Mouse (Mus musculus) neural tube, embryonic 14.5 days (tissue): ENCODE measurements around the gene Gm13276. TPM values are rescaled to one million over a fixed set of nuclear protein-coding genes. Genes with fewer than 3 reads are reported as not detected.

ENCODE experiments used
- polyA plus RNA-seq: library from polyadenylated mRNA; unstranded; fragments of >200 nt; fragmentation: Nextera tagmentation; extraction: Ambion mirVana; gene quantifications from 2 replicates; pipeline ENCODE4 v1.2.1, GENCODE M21; 2014

Gm13276 gene
- polyA plus RNA-seq, 1 experiment from 2014 or later: not detected

Other genes with a start within 250 kb of the Gm13276 start
- gene Ifna15, start 227.5 kb upstream of the Gm13276 start, polyA plus RNA-seq: not detected in 2 replicates
- gene Ifna14, start 213.9 kb upstream of the Gm13276 start, polyA plus RNA-seq: not detected in 2 replicates
- not detected in 2 replicates for gene Ifna9, start 193.3 kb upstream of the Gm13276 start, polyA plus RNA-seq
- gene Ifna12, start 182.3 kb upstream of the Gm13276 start, polyA plus RNA-seq: not detected in 2 replicates
- gene C87499, start 151.3 kb upstream of the Gm13276 start, polyA plus RNA-seq: not detected in 2 replicates
- not detected in 2 replicates for gene Ifna13, start 141.2 kb upstream of the Gm13276 start, polyA plus RNA-seq
- gene Ifna16, start 108.8 kb upstream of the Gm13276 start, polyA plus RNA-seq: not detected in 2 replicates
- gene Ifna2, start 101.8 kb upstream of the Gm13276 start, polyA plus RNA-seq: not detected in 2 replicates
- not detected in 2 replicates for gene Ifnab, start 94.3 kb upstream of the Gm13276 start, polyA plus RNA-seq
- 1.6 and 2.6 TPM in 2 replicates for gene Gm26566, start 63.9 kb upstream of the Gm13276 start, polyA plus RNA-seq
- gene Klhl9, start 63.2 kb upstream of the Gm13276 start, polyA plus RNA-seq: 129 and 164 TPM in 2 replicates
- not detected in 2 replicates for gene Gm13271, start 30.8 kb upstream of the Gm13276 start, polyA plus RNA-seq
- gene Gm13283, start 25.6 kb upstream of the Gm13276 start, polyA plus RNA-seq: not detected in 2 replicates
- not detected in 2 replicates for gene Gm13290, start 11.9 kb upstream of the Gm13276 start, polyA plus RNA-seq
- gene Gm13289, start 8.8 kb upstream of the Gm13276 start, polyA plus RNA-seq: not detected in 2 replicates
- not detected in 2 replicates for gene Gm13272, start 5.9 kb upstream of the Gm13276 start, polyA plus RNA-seq
- gene Ifnz, start 3.6 kb upstream of the Gm13276 start, polyA plus RNA-seq: not detected in 2 replicates
- gene Gm13277, start 2.9 kb downstream of the Gm13276 start, polyA plus RNA-seq: not detected in 2 replicates
- gene Gm13278, start 5.8 kb downstream of the Gm13276 start, polyA plus RNA-seq: not detected in 2 replicates
- not detected in 2 replicates for gene Gm13275, start 8.8 kb downstream of the Gm13276 start, polyA plus RNA-seq
- not detected in 2 replicates for gene Gm13279, start 11.7 kb downstream of the Gm13276 start, polyA plus RNA-seq
- not detected in 2 replicates for gene Gm13285, start 14.0 kb downstream of the Gm13276 start, polyA plus RNA-seq
- not detected in 2 replicates for gene Gm13287, start 17.5 kb downstream of the Gm13276 start, polyA plus RNA-seq
- not detected in 2 replicates for gene Gm13288, start 19.8 kb downstream of the Gm13276 start, polyA plus RNA-seq
- not detected in 2 replicates for gene Ifna7, start 30.5 kb downstream of the Gm13276 start, polyA plus RNA-seq
- gene Ifna11, start 34.2 kb downstream of the Gm13276 start, polyA plus RNA-seq: not detected in 2 replicates
- not detected in 2 replicates for gene Ifna6, start 41.7 kb downstream of the Gm13276 start, polyA plus RNA-seq
- not detected in 2 replicates for gene Ifna5, start 49.8 kb downstream of the Gm13276 start, polyA plus RNA-seq
- gene Ifna4, start 56.2 kb downstream of the Gm13276 start, polyA plus RNA-seq: not detected in 2 replicates
- gene Ifna1, start 64.4 kb downstream of the Gm13276 start, polyA plus RNA-seq: not detected in 2 replicates
- gene Ifne, start 94.5 kb downstream of the Gm13276 start, polyA plus RNA-seq: not detected in 2 replicates